In the genomic region with DNA sequence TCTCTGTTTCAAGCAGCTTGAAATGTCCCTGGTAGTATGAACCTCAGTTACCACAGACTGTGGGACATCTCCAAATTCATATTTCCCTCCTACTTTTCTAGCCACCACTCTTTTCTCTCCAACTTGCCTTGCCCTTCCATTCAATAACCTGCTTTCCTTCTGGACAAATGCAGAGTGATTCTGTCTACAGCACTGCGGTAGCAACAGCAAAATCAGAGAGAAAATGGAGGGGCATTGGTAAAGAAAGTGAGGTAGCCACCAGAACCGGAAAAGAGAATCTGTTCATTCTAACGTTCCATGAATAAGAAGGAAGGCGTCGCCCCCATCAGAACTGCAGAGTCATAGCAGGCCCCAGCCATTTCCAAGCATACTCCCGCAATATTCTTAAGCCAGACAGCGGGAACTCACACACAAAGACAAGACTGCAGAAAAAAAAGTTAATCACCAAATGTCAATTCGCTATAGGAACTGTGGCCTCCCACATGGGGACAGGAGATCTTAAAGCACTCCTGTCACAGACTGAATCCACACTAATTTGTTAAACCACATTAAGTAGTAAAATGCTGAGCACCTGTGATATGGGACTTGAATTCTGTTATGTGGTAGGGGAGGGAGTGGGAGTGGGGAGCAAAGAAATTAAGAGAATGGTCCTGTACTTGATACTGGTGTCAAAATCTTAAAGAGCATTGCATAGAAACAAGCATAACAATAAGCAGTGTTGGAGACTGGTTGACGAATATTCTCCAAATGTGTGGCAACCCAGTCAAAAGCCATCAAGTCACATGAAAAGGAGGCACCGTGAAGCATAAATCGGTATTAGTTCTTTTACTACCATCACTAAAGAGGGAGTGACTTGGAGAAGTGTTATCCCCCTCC, we compare ENCODE assay signal across 8 mouse cellular contexts. TPM values are rescaled to one million over a fixed set of nuclear protein-coding genes. Genes with fewer than 3 reads are reported as not detected.
DNase-seq lines count a peak whose midpoint lies in the region; ATAC-seq and TF ChIP-seq lines count a peak whose summit lies in the region.

No protein-coding gene starts in this region.

- H3K4me3 ChIP-seq in lung, postnatal 0 days (ENCODE audit: low read depth, low read length): peak overlapping the region; percentile 84; the same call in 1 of the 2 replicates
- H3K4me3 ChIP-seq in lung, adult 2 months (replicated peaks; ENCODE audit: extremely low read depth, low read depth, low read length): no peak overlapping the region
- H3K4me3 ChIP-seq in heart, embryonic 15.5 days: peak overlapping the region; percentile 100
- H3K4me3 ChIP-seq in neural tube, embryonic 11.5 days (ENCODE audit: low read depth, low read length): peak overlapping the region; percentile 98

- no peaks in the 10 kb centered on the region for H3K4me1 ChIP-seq in lung, postnatal 0 days (ENCODE audit: insufficient read depth, low read depth, low read length)
- H3K4me1 ChIP-seq in lung, adult 2 months (ENCODE audit: control insufficient read depth, insufficient read depth, low read length): peaks cover 5% of the 10 kb centered on the region; the same call in 1 of the 2 replicates
- peaks cover 12% of the 10 kb centered on the region for H3K4me1 ChIP-seq in heart, embryonic 15.5 days (replicated peaks)
- H3K4me1 ChIP-seq in neural tube, embryonic 11.5 days (ENCODE audit: control insufficient read depth, insufficient read depth, low read length): peaks cover 6% of the 10 kb centered on the region; the same call in 1 of the 2 replicates

- no peak for TF ChIP-seq CTCF in lung, postnatal 0 days (IDR thresholded peaks at IDR 0.05)
- no peak for TF ChIP-seq CTCF in lung, adult 2 months (IDR thresholded peaks at IDR 0.05; ENCODE audit: insufficient read depth, low read length)

- no peak for TF ChIP-seq EP300 in lung, postnatal 0 days (IDR thresholded peaks at IDR 0.05)

- H3K4me2 ChIP-seq in lung, postnatal 0 days (replicated peaks; ENCODE audit: low read depth, low read length): peak overlapping the region; percentile 99
- peak overlapping the region; percentile 80 for H3K4me2 ChIP-seq in heart, embryonic 15.5 days
- H3K4me2 ChIP-seq in neural tube, embryonic 11.5 days (ENCODE audit: low read depth): peak overlapping the region; percentile 70

- H3K9ac ChIP-seq in lung, postnatal 0 days (replicated peaks; ENCODE audit: low read depth): no peak overlapping the region
- H3K9ac ChIP-seq in heart, embryonic 15.5 days: peak overlapping the region; percentile 89
- peak overlapping the region; percentile 97 for H3K9ac ChIP-seq in neural tube, embryonic 11.5 days (ENCODE audit: low read length)

- no peaks in the 10 kb centered on the region; the same call in 1 of the 2 replicates for H3K9me3 ChIP-seq in lung, postnatal 0 days (ENCODE audit: low read length)
- H3K9me3 ChIP-seq in heart, embryonic 15.5 days (replicated peaks): no peaks in the 10 kb centered on the region
- H3K9me3 ChIP-seq in neural tube, embryonic 11.5 days (ENCODE audit: control insufficient read depth, low read length): no peaks in the 10 kb centered on the region

- TF ChIP-seq POLR2A in lung, adult 2 months (IDR thresholded peaks at IDR 0.05; ENCODE audit: borderline replicate concordance, extremely low read depth, low read depth, low read length): no peak

- ATAC-seq in lung, postnatal 0 days: no peak
- no peak for ATAC-seq in heart, embryonic 15.5 days (replicated peaks; ENCODE audit: insufficient number of reproducible peaks, insufficient read depth, low FRiP score, low read depth)
- no peak for ATAC-seq in neural tube, embryonic 11.5 days (ENCODE audit: insufficient read depth, low FRiP score, low TSS enrichment)
- ATAC-seq in activated CD4-positive, CD25-positive, alpha-beta regulatory T cell, adult 4 months: no peak
- no peak for ATAC-seq in erythroid progenitor cell, adult 5-6 weeks (replicated peaks; ENCODE audit: low FRiP score, poor library complexity, severe bottlenecking)

- DNase-seq in lung, postnatal 0 days (ENCODE audit: low spot score): peak; percentile 35
- no peak for DNase-seq in lung, adult 2 months
- DNase-seq in embryo, embryonic 10 days (ENCODE audit: low spot score): peak; percentile 54
- peak; percentile 45 to 53 for DNase-seq in left cerebral cortex, postnatal 36 days (ENCODE audit: low spot score in 2 of 2)
- DNase-seq in neural tube, embryonic 11.5 days (ENCODE audit: low spot score): peak; percentile 41

- no peaks in the 10 kb centered on the region for H3K27me3 ChIP-seq in lung, postnatal 0 days (replicated peaks; ENCODE audit: insufficient read depth, low read length)
- H3K27me3 ChIP-seq in heart, embryonic 15.5 days: no peaks in the 10 kb centered on the region
- H3K27me3 ChIP-seq in neural tube, embryonic 11.5 days (ENCODE audit: control insufficient read depth, insufficient read depth, low read length): no peaks in the 10 kb centered on the region

- 26% methylated on average over 11 of the region's 11 CpGs for WGBS in lung, postnatal 0 days
- WGBS in lung, adult 2 months: 47% methylated on average over 11 of the region's 11 CpGs
- 22% methylated on average over 11 of the region's 11 CpGs for WGBS in heart, embryonic 15.5 days
- 20% methylated on average over 11 of the region's 11 CpGs for WGBS in neural tube, embryonic 11.5 days

- H3K27ac ChIP-seq in lung, postnatal 0 days (ENCODE audit: low read length): no peak overlapping the region
- peak overlapping the region; percentile 90 for H3K27ac ChIP-seq in heart, embryonic 15.5 days
- peak overlapping the region; percentile 98; the same call in 1 of the 2 replicates for H3K27ac ChIP-seq in neural tube, embryonic 11.5 days (ENCODE audit: low read depth, low read length)

- intact Hi-C loops in left cerebral cortex, postnatal 36 days (cut with DNase I): loop anchor here (1.0 to 10.0 kb wide), 5 partner anchors 66 to 1159 kb away; a partner anchor contains a TSS

- H3K36me3 ChIP-seq in lung, postnatal 0 days (ENCODE audit: insufficient read depth, low read length): no peaks in the 10 kb centered on the region
- peaks cover 10% of the 10 kb centered on the region for H3K36me3 ChIP-seq in heart, embryonic 15.5 days
- peaks cover 3% of the 10 kb centered on the region; the same call in 1 of the 2 replicates for H3K36me3 ChIP-seq in neural tube, embryonic 11.5 days (ENCODE audit: control insufficient read depth, insufficient read depth, low read length)

RNA-seq across cellular contexts. Expression of a gene that starts 1.9 kb away (rescaled TPM):
- 24.9 and 28.9 TPM in 2 replicates for polyA plus RNA-seq in lung, postnatal 0 days (2015; fragmentation: Nextera tagmentation; extraction: Ambion mirVana)
- polyA plus RNA-seq in lung, adult 2 months (2012; rRNA removed): 5.4 and 11.1 TPM in 2 replicates
- polyA plus RNA-seq in heart, embryonic 15.5 days (2015; fragmentation: Nextera tagmentation; extraction: Ambion mirVana): 42.1 and 53.0 TPM in 2 replicates
- total RNA-seq in left cerebral cortex, postnatal 36 days (2021): 100 to 1,000 TPM; 472 to 521 TPM
- 282 and 293 TPM in 2 replicates for polyA plus RNA-seq in neural tube, embryonic 11.5 days (2014; fragmentation: Nextera tagmentation; extraction: Ambion mirVana)
- 1 to 10 TPM; 7.9 to 10.0 TPM for polyA plus RNA-seq in activated CD4-positive, CD25-positive, alpha-beta regulatory T cell, adult 4 months (2017; shearing (Covaris generic))
- total RNA-seq in erythroid progenitor cell, adult 5-6 weeks (2015; ENCODE audit: low replicate concordance): 1.1 TPM in 1 of 2 replicates, not detected in the other
- not detected in 2 replicates for total RNA-seq in erythroid progenitor cell, adult 5-6 weeks (2017; ENCODE audit: low replicate concordance)
